Mouse (Mus musculus): Measurements from ENCODE around the gene Tbc1d2. TPM values are rescaled to one million over a fixed set of nuclear protein-coding genes. Genes with fewer than 3 reads are reported as not detected.

The Tbc1d2 gene
- 0.53 TPM for total RNA-seq (2023)

GRCm38 (mm10) chr4:46650086-46650753, at the start of gene Tbc1d2:
Gene Tbc1d2 (minus strand): TSS chr4:46650209.

GRCm38 (mm10) chr4:46601844-46602423, 48.1 kb downstream of the Tbc1d2 start, which contains the start of gene Coro2a:
Gene Coro2a (minus strand): TSS chr4:46602202.

Other genes starting within 250 kb of the Tbc1d2 start
- 0.79 TPM for gene Hemgn, start 236.7 kb downstream of the Tbc1d2 start, total RNA-seq (2023)
- gene Anp32b, start 199.3 kb downstream of the Tbc1d2 start, total RNA-seq (2023), result 136 TPM
- gene Nans, start 161.0 kb downstream of the Tbc1d2 start, total RNA-seq (2023), result 42.5 TPM
- 61.9 TPM for gene Trim14, start 114.1 kb downstream of the Tbc1d2 start, total RNA-seq (2023)
- 14.5 TPM for gene Coro2a, start 48.0 kb downstream of the Tbc1d2 start, total RNA-seq (2023)